Mouse (Mus musculus) ES-Bruce4 (cell line): ENCODE measurements around the gene Mindy4. TPM values are rescaled to one million over a fixed set of nuclear protein-coding genes. Genes with fewer than 3 reads are reported as not detected.

Experiments used
- H3K27ac ChIP-seq: 2 replicates; pipeline ENCODE4 v1.5.1; 2012; ENCODE audit warnings: low read length, inconsistent platforms; ENCODE audit not compliant: insufficient read depth
- H3K27me3 ChIP-seq: 2 replicates; pipeline ENCODE4 v1.6.1; 2012; ENCODE audit warnings: mild to moderate bottlenecking, low read length, inconsistent platforms; ENCODE audit not compliant: control insufficient read depth, poor library complexity, insufficient read depth, severe bottlenecking
- H3K36me3 ChIP-seq: 2 replicates; pipeline ENCODE4 v1.6.1; 2012; ENCODE audit warnings: inconsistent platforms, mild to moderate bottlenecking, low read length, moderate library complexity; ENCODE audit not compliant: control insufficient read depth, poor library complexity, insufficient read depth, severe bottlenecking
- H3K4me1 ChIP-seq: one replicate; pipeline ENCODE4 v1.8.1; 2011; ENCODE audit warnings: low read length; ENCODE audit not compliant: control insufficient read depth, insufficient read depth
- H3K4me3 ChIP-seq: 2 replicates; pipeline ENCODE4 v1.5.1; 2011; ENCODE audit warnings: low read depth, mild to moderate bottlenecking, low read length
- H3K9ac ChIP-seq: 2 replicates; pipeline ENCODE4 v1.6.1; 2012; ENCODE audit warnings: low read depth, mild to moderate bottlenecking, inconsistent platforms; ENCODE audit not compliant: poor library complexity, severe bottlenecking
- H3K9me3 ChIP-seq: replicated peaks from 2 replicates; pipeline ENCODE4 v1.6.1; 2012; ENCODE audit warnings: mild to moderate bottlenecking, low read length, inconsistent platforms; ENCODE audit not compliant: control insufficient read depth, poor library complexity, insufficient read depth, severe bottlenecking
- CTCF ChIP-seq: IDR thresholded peaks from one replicate; pipeline ENCODE4 v1.8.1; 2011; ENCODE audit warnings: low read depth, low read length
- EP300 ChIP-seq: IDR thresholded peaks from 2 replicates; pipeline ENCODE4 v1.6.1; 2011; ENCODE audit warnings: low read depth, low read length; ENCODE audit not compliant: insufficient read depth
- POLR2A ChIP-seq: IDR thresholded peaks from one replicate; pipeline ENCODE4 v1.8.1; 2011; ENCODE audit warnings: low read length; ENCODE audit not compliant: insufficient read depth
- polyA plus RNA-seq: library from polyadenylated mRNA; stranded (reverse); fragments of >200 nt; gene quantifications from 2 replicates; pipeline ENCODE4 v1.2.4, GENCODE M21; 2011; ENCODE audit warnings: low read depth; ENCODE audit not compliant: missing spikeins, insufficient read depth, insufficient read length

Gene Mindy4
- polyA plus RNA-seq, 1 experiment, result 2.7 TPM

DNA sequence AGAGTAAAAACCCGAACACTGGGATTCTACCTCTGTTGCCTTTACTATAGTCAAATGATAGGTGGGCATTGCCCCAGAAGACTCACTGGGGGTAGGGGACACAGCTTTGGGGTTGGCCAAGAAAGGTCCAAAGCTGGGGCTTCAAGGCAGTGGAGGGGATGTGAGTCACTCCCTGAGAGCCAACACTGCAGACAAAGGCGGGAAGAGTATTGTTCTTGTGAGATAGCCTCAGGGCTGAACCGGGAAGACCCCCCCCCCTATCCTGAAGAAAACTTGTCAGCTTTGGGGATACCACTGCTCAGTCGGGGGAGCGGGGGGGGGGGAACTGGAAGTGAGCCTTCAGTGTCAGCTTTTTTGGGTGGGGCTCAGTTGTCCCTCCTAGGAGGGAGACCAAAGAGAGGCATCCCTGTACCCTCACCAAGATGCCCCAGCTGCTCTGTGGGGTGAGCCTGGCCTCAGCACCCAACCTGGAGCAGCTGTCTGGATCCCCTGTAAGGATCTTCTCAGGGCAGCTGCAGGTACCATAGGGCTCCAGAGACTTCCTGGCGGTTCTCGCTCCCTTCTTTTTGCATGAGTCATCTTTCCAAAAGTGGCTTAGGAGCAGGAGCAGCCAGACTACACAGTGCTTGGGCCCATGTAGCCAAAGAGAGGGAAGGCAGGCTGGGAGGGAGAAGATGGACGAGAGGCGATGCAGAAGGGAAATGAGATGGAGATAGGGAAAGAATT lies 141.3 kb downstream of the Mindy4 start:
- Histone ChIP-seq H3K4me3 (no peak overlapping the region), H3K27ac (no peak overlapping the region), H3K9me3 (no peaks in the 10 kb centered on the region), H3K4me1 (no peaks in the 10 kb centered on the region), H3K9ac (no peak overlapping the region), H3K27me3 (no peaks in the 10 kb centered on the region), H3K36me3 (no peaks in the 10 kb centered on the region)
- TF ChIP-seq EP300, result no peak
- no peak for TF ChIP-seq POLR2A
- TF ChIP-seq CTCF, result no peak

DNA sequence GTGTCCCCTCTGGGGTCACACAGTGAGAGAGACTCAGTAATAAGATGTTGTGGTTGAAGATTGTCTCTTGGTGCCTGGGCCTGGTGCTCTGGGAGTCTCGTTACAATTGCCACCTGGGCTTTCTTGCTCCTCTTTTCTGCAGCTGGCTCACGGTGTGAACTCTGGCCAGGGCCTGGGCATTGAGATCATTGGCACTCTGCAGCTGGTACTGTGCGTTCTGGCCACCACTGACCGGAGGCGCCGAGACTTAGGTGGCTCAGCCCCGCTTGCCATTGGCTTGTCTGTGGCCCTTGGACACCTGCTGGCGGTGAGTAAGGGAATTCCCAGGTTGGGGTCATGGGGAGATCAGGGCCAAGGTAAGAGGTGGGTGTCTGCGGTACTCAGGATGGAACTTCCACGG lies 142.1 kb downstream of the Mindy4 start:
- no peaks in the 10 kb centered on the region for H3K36me3 ChIP-seq
- H3K9ac ChIP-seq, result no peak overlapping the region
- TF ChIP-seq POLR2A (no peak), CTCF (no peak), EP300 (no peak)
- no peak overlapping the region for H3K27ac ChIP-seq
- H3K9me3 ChIP-seq, result no peaks in the 10 kb centered on the region
- H3K4me1 ChIP-seq, result no peaks in the 10 kb centered on the region
- no peak overlapping the region for H3K4me3 ChIP-seq
- no peaks in the 10 kb centered on the region for H3K27me3 ChIP-seq

DNA sequence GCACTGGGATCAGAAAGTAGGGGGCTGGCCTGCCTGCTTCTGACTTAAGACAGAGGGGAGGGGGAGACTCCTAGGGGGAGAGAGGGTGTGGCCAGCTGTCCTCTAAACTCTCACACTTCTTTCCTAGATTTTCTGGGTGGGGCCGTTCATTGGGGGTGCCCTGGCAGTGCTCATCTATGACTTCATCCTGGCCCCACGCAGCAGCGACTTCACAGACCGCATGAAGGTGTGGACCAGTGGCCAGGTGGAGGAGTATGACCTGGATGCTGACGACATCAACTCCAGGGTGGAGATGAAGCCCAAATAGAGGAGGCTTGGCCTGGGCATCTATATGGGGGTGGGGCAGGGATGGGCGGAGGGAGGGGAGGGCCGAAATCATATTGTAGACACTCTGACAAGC lies 143.3 kb downstream of the Mindy4 start:
- no peak overlapping the region for H3K27ac ChIP-seq
- no peaks in the 10 kb centered on the region for H3K4me1 ChIP-seq
- H3K36me3 ChIP-seq, result no peaks in the 10 kb centered on the region
- no peak overlapping the region for H3K9ac ChIP-seq
- no peak overlapping the region for H3K4me3 ChIP-seq
- H3K9me3 ChIP-seq, result no peaks in the 10 kb centered on the region
- TF ChIP-seq CTCF (no peak), POLR2A (no peak), EP300 (no peak)
- H3K27me3 ChIP-seq, result no peaks in the 10 kb centered on the region

GRCm38 (mm10) chr6:55347711-55348571 lies 144.8 kb downstream of the Mindy4 start:
- Histone ChIP-seq H3K27ac (no peak overlapping the region), H3K4me3 (no peak overlapping the region), H3K27me3 (no peaks in the 10 kb centered on the region), H3K36me3 (no peaks in the 10 kb centered on the region), H3K4me1 (no peaks in the 10 kb centered on the region), H3K9ac (no peak overlapping the region), H3K9me3 (no peaks in the 10 kb centered on the region)
- no peak for TF ChIP-seq EP300
- TF ChIP-seq CTCF, result no peak
- no peak for TF ChIP-seq POLR2A

DNA sequence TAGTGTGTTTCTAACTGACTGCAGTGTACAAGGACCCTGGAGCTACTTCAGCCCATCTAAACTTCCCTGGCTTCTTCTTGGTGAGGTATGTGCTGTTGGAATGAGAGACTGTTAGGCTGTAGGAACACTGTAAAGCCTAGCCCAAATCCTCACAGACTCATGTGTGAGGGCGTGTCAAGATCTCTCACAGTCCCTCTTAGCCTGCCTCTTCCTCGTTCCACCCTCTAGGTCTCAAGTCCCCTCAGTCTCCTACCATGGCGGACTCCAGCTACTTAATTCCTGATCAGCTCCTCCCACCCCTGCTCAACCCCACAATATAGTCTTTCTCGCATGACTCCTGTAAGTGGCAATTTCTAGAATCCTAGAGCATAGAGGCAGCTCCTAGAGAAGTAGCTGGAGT lies 146.0 kb downstream of the Mindy4 start:
- Histone ChIP-seq H3K4me1 (no peaks in the 10 kb centered on the region), H3K36me3 (no peaks in the 10 kb centered on the region), H3K9ac (no peak overlapping the region), H3K27ac (no peak overlapping the region), H3K9me3 (no peaks in the 10 kb centered on the region), H3K27me3 (no peaks in the 10 kb centered on the region), H3K4me3 (no peak overlapping the region)
- TF ChIP-seq EP300, result no peak
- TF ChIP-seq POLR2A, result no peak
- no peak for TF ChIP-seq CTCF

GRCm38 (mm10) chr6:55350383-55350952 lies 147.3 kb downstream of the Mindy4 start:
- Histone ChIP-seq H3K4me1 (peaks cover 3% of the 10 kb centered on the region), H3K9me3 (no peaks in the 10 kb centered on the region), H3K27ac (no peak overlapping the region), H3K27me3 (no peaks in the 10 kb centered on the region), H3K4me3 (no peak overlapping the region), H3K9ac (no peak overlapping the region), H3K36me3 (no peaks in the 10 kb centered on the region)
- TF ChIP-seq EP300 (no peak), CTCF (no peak), POLR2A (no peak)
